Mouse (Mus musculus): ENCODE measurements around the gene Dnase1l2. TPM values are rescaled to one million over a fixed set of nuclear protein-coding genes. Genes with fewer than 3 reads are reported as not detected.
A peak's percentile ranks its signal among the peaks of the same experiment; 100 is the strongest.

Dnase1l2 gene
- polyA plus RNA-seq, 1 experiment from 2014 or later, result 2.1 TPM

DNA sequence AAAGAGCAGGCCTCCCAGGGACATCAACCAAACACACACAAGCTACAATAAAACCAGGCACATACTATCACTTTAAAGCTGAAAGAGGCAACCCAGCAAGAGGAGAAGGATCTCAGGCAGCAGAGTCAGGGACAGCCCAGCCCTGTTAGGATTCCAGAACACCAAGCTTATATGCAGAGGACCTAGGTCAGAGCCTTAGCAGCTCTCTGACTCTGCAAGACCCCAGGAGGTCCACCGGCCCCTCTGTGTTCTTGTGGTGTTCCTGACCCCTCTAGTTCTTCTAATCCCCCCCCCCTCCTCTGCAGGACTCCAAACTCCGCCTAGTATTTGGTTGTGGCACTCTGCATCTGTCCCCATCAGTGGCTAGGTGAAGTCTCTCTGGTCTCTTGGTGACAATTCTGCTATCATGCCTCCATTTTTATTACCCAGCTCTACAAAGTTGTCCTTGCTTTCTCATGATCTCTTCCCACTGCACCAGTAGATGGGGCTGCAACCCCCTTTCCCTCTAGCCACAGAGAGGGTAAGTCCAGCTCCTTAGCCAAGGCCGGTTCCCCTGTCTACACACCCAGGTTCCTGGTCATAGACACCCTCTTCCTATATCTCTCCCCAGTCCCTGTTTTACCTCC lies 37.4 kb upstream of the Dnase1l2 start:
- no peak overlapping the region for H3K27ac ChIP-seq (ENCODE audit: low read depth, low read length)
- H3K9ac ChIP-seq (ENCODE audit: low read length), result no peak overlapping the region
- no peaks in the 10 kb centered on the region for H3K27me3 ChIP-seq (ENCODE audit: control insufficient read depth, insufficient read depth, low read length)
- H3K4me2 ChIP-seq, result no peak overlapping the region
- peaks cover 8% of the 10 kb centered on the region for H3K4me1 ChIP-seq (ENCODE audit: control insufficient read depth, insufficient read depth, low read length)
- H3K4me3 ChIP-seq (ENCODE audit: low read depth, low read length), result no peak overlapping the region
- peaks cover 7% of the 10 kb centered on the region for H3K36me3 ChIP-seq (ENCODE audit: control insufficient read depth, insufficient read depth, low read length)
- ATAC-seq (ENCODE audit: low FRiP score), result no peak
- no peaks in the 10 kb centered on the region for H3K9me3 ChIP-seq (ENCODE audit: control insufficient read depth, low read length)
- peak; percentile 82 for DNase-seq (ENCODE audit: low spot score, missing footprints)
- 45% methylated on average over 3 of the region's 3 CpGs for WGBS

DNA sequence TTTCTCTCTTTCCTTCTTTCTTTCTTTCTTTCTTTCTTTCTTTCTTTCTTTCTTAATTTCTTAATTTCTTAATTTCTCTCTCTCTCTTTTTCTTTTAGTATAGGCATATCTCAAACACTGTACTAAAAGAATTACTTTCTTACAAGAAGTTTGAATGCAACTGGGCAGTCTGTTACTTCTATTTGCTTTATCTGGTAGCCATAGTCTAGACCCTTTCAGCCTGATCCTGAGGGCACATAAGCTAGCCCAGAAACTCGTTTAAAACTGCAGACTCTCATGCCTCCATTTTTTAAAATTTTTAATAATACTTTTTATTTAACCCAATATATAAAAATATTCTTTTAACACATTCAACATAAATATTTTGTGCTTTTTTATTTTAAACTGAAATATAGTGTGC lies 36.5 kb upstream of the Dnase1l2 start:
- H3K9me3 ChIP-seq (ENCODE audit: control insufficient read depth, low read length), result no peaks in the 10 kb centered on the region
- no peaks in the 10 kb centered on the region for H3K27me3 ChIP-seq (ENCODE audit: control insufficient read depth, insufficient read depth, low read length)
- WGBS, result 28% methylated on average over 1 of the region's 1 CpGs
- peak overlapping the region; percentile 75; the same call in 1 of the 2 replicates for H3K4me3 ChIP-seq (ENCODE audit: low read depth, low read length)
- ATAC-seq (ENCODE audit: low FRiP score) (no peak), DNase-seq (ENCODE audit: low spot score, missing footprints) (peak; percentile 79)
- H3K9ac ChIP-seq (ENCODE audit: low read length), result no peak overlapping the region; the same call in 1 of the 2 replicates
- H3K4me2 ChIP-seq, result peak overlapping the region; percentile 53; the same call in 1 of the 2 replicates
- H3K27ac ChIP-seq (ENCODE audit: low read depth, low read length), result no peak overlapping the region
- peaks cover 7% of the 10 kb centered on the region for H3K36me3 ChIP-seq (ENCODE audit: control insufficient read depth, insufficient read depth, low read length)
- H3K4me1 ChIP-seq (ENCODE audit: control insufficient read depth, insufficient read depth, low read length), result peaks cover 8% of the 10 kb centered on the region

DNA sequence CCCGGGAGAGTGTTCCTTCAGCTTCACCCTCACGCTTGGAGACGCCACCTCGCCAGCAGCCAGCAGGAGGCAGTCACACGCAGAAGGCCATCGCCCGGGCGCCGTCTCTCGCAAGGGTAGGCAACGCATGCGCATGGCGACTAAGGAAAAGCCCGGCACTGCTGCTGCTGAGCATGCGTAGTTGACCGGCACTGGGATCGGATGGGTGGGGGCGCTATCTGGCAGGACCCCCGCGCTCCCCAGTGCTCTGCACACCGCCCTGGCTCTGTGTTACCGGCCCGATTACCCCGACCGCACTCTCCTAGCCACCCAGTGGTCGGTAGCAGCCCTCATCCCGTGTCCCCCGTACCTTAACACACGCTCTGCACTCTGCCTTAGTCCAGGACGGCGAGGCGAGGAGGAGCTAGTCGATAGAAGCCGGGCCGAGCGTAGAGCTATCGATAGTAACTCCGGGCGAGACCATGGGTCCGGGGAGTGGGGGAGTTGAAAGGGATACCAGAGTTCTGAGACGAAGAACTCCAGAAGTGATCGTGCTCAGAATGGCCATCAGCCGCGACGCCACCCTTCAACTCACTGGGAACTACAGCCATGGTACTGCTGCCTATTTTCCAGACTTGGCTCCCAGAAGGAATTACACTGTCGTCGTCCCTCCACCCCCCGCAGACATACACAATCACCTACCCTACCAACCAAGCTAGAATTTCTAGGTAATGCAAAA lies 35.9 kb upstream of the Dnase1l2 start, which contains the start of gene Mlst8:
Gene Mlst8 (minus strand): TSS at position 416 of the 718 bp plus-strand sequence.
- H3K27me3 ChIP-seq (ENCODE audit: control insufficient read depth, insufficient read depth, low read length), result no peaks in the 10 kb centered on the region
- H3K4me1 ChIP-seq (ENCODE audit: control insufficient read depth, insufficient read depth, low read length), result peaks cover 8% of the 10 kb centered on the region
- H3K4me3 ChIP-seq (ENCODE audit: low read depth, low read length), result peak within 1 kb of the TSS; percentile 75
- DNase-seq (ENCODE audit: low spot score, missing footprints) (peak; percentile 99), ATAC-seq (ENCODE audit: low FRiP score) (peak; percentile 93)
- peak within 1 kb of the TSS; percentile 94 for H3K27ac ChIP-seq (ENCODE audit: low read depth, low read length)
- peak within 1 kb of the TSS; percentile 53 for H3K4me2 ChIP-seq
- under 1% methylated on average over 48 of the region's 48 CpGs for WGBS
- no peaks in the 10 kb centered on the region for H3K9me3 ChIP-seq (ENCODE audit: control insufficient read depth, low read length)
- H3K9ac ChIP-seq (ENCODE audit: low read length), result peak within 1 kb of the TSS; percentile 89
- peaks cover 7% of the 10 kb centered on the region for H3K36me3 ChIP-seq (ENCODE audit: control insufficient read depth, insufficient read depth, low read length)

DNA sequence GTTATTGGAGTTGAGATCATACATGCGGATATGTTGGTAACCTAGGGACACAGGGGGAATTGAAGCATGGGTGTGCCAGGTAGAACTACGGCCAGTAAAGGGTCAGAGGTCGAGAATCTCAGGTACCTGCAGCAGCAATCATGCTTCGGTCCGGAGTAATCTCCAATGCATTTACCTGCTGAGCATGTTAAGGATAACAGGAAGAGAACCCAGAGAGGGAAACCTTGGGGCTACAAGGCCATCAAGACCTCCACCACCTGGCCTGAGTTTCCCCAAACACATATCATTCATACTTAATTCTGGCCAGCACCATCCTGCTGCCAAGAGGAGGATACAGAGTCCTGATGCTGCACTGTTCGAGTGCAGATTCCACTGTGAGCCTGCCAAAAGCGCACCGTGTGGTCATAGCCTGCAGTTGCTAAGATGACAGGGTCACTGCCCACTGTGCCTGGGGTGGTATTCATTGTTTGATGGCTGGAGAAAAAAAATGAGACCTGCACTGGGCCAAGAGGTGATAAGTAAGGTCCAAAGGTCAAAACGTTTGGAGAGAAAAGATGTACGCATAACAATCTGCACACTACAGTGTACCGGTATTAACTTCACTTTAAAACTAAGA lies 35.2 kb upstream of the Dnase1l2 start:
- 59% methylated on average over 11 of the region's 11 CpGs for WGBS
- peak overlapping the region; percentile 89 for H3K9ac ChIP-seq (ENCODE audit: low read length)
- H3K36me3 ChIP-seq (ENCODE audit: control insufficient read depth, insufficient read depth, low read length), result peaks cover 7% of the 10 kb centered on the region
- no peaks in the 10 kb centered on the region for H3K27me3 ChIP-seq (ENCODE audit: control insufficient read depth, insufficient read depth, low read length)
- no peaks in the 10 kb centered on the region for H3K9me3 ChIP-seq (ENCODE audit: control insufficient read depth, low read length)
- H3K4me1 ChIP-seq (ENCODE audit: control insufficient read depth, insufficient read depth, low read length), result peaks cover 8% of the 10 kb centered on the region
- no peak overlapping the region for H3K27ac ChIP-seq (ENCODE audit: low read depth, low read length)
- H3K4me2 ChIP-seq, result peak overlapping the region; percentile 53
- ATAC-seq (ENCODE audit: low FRiP score) (peak; percentile 36), DNase-seq (ENCODE audit: low spot score, missing footprints) (no peak)
- H3K4me3 ChIP-seq (ENCODE audit: low read depth, low read length), result peak overlapping the region; percentile 75

DNA sequence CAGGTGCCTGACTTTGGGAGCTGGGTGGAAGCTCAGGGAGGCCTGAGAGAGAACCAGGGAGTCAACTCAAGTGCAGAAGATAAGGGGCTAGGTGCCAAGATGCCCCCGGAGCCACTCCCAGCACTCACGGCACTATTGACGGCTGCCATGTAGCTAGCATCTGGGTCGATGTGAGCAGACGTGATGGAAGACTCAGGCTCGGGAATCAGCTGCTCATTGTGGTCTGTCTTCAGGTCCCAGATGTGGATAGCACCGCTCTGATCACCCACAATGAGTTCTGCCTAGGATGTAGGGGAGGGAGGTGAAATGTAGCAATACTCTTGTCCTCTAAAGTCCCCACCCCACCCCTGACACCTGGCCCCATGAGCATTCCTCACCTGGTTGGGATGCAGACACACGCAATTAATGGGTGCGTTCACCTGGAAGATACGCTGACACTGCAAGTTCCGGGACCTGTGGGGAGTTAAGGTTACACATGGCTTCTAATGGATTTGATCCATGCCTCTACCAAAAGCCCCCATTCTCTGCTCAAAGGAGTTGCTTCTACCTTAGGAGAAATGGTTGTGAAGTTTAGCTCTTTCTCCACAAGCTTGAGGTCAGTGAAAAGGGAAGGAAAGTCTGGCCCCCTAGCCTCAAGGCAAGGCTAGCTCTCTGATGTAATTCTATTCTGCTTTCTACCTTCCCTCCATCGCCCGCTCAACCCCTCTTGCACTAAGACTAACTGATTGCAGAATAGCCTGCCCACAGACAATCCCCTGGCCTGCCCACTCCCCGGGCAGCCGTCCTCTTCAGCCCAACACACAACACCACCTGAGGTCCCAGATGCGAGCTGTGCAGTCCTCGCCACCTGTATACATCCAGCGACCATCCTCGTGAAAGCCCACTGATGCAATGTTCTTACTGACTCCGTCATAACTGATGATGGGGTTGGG lies 34.4 kb upstream of the Dnase1l2 start:
- no peak overlapping the region; the same call in 1 of the 2 replicates for H3K4me2 ChIP-seq
- 94% methylated on average over 20 of the region's 20 CpGs for WGBS
- H3K27ac ChIP-seq (ENCODE audit: low read depth, low read length), result no peak overlapping the region
- no peak overlapping the region; the same call in 1 of the 2 replicates for H3K9ac ChIP-seq (ENCODE audit: low read length)
- H3K4me3 ChIP-seq (ENCODE audit: low read depth, low read length), result no peak overlapping the region
- H3K27me3 ChIP-seq (ENCODE audit: control insufficient read depth, insufficient read depth, low read length), result no peaks in the 10 kb centered on the region
- H3K36me3 ChIP-seq (ENCODE audit: control insufficient read depth, insufficient read depth, low read length), result peaks cover 7% of the 10 kb centered on the region
- no peak for DNase-seq (ENCODE audit: low spot score, missing footprints)
- peaks cover 11% of the 10 kb centered on the region for H3K4me1 ChIP-seq (ENCODE audit: control insufficient read depth, insufficient read depth, low read length)
- no peaks in the 10 kb centered on the region for H3K9me3 ChIP-seq (ENCODE audit: control insufficient read depth, low read length)
- ATAC-seq (ENCODE audit: low FRiP score), result no peak

DNA sequence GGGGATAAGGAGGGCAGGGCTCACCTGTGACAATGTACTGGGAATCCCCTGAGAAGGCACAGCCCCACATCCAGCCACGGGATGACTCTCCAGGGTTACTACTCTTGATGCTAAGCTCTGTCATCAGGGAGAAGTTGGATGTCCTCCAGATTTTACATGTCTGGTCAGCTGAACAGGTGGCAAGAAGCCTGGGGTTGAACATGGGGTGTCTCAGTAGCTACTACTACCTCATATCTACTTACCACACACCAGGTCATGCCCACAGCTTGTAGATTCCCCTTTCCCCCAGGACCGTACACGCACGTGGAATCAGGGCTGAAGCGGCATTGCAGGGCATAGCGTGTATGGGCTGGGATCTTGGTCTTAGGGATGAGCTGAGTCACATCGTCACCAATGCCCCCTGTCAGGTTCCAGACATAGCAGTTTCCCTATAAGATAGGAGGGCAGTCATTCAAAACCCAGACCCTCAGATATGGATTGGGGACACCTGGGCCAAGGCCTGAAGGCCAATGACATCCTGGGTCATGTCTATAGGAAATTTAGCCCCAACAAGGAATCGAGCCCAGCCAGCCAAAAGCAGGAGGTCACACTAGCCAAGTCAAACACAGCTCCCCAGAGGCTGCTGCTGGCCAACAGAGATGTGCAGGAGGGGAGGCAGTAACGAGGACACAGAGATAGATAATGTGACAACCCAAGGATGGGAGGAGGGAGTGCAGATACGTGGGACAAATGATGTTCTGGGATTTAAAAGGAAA lies 33.3 kb upstream of the Dnase1l2 start:
- Histone ChIP-seq H3K27ac (ENCODE audit: low read depth, low read length) (no peak overlapping the region), H3K4me2 (no peak overlapping the region), H3K9me3 (ENCODE audit: control insufficient read depth, low read length) (no peaks in the 10 kb centered on the region), H3K27me3 (ENCODE audit: control insufficient read depth, insufficient read depth, low read length) (no peaks in the 10 kb centered on the region), H3K4me3 (ENCODE audit: low read depth, low read length) (no peak overlapping the region), H3K4me1 (ENCODE audit: control insufficient read depth, insufficient read depth, low read length) (peaks cover 22% of the 10 kb centered on the region), H3K36me3 (ENCODE audit: control insufficient read depth, insufficient read depth, low read length) (peaks cover 7% of the 10 kb centered on the region), H3K9ac (ENCODE audit: low read length) (no peak overlapping the region)
- 95% methylated on average over 10 of the region's 10 CpGs for WGBS
- DNase-seq (ENCODE audit: low spot score, missing footprints) (peak; percentile 75), ATAC-seq (ENCODE audit: low FRiP score) (no peak)

DNA sequence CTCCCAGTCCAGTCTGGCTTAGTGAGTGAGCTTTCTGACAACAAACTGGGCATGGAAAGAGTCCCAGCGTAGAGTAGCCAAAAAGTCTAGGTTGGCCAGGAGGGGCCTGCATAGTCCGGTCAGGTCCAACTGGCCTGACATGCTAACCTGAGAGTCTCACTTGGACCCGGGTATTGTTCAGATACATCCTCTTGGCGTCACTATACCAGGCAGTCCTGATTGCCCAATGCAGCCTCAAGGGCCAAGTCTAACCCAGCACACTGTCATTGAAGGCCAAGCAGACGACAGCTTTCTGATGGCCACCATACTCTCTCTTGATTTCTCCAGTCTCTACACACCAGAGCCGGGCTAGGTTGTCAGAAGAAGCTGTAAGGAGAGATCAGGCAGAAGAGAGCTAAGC lies 32.7 kb upstream of the Dnase1l2 start:
- peaks cover 7% of the 10 kb centered on the region for H3K36me3 ChIP-seq (ENCODE audit: control insufficient read depth, insufficient read depth, low read length)
- 94% methylated on average over 6 of the region's 6 CpGs for WGBS
- DNase-seq (ENCODE audit: low spot score, missing footprints) (peak; percentile 57), ATAC-seq (ENCODE audit: low FRiP score) (no peak)
- H3K4me1 ChIP-seq (ENCODE audit: control insufficient read depth, insufficient read depth, low read length), result peaks cover 28% of the 10 kb centered on the region
- H3K27me3 ChIP-seq (ENCODE audit: control insufficient read depth, insufficient read depth, low read length), result no peaks in the 10 kb centered on the region
- no peak overlapping the region for H3K9ac ChIP-seq (ENCODE audit: low read length)
- H3K4me3 ChIP-seq (ENCODE audit: low read depth, low read length), result no peak overlapping the region
- no peak overlapping the region for H3K4me2 ChIP-seq
- no peaks in the 10 kb centered on the region for H3K9me3 ChIP-seq (ENCODE audit: control insufficient read depth, low read length)
- H3K27ac ChIP-seq (ENCODE audit: low read depth, low read length), result no peak overlapping the region

DNA sequence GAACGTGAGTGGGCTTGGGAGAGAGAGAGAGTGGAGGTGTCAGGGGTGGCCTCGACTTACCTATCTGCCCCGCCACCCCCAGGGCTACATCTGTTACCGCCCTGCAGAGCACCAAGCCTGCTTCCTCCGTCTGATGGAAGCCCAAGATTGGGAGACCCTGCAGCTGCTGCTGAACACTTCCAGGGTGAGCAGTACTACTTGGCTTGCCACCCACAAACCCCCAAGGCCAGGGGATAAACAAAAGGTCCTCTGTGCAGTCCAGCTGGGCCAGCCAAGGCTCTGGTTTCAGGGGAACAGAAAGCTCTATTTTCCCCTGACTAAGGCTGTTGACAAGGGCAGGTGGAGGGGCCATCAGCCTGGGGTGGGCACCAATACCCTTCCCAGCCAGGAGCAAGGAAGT lies 31.7 kb upstream of the Dnase1l2 start:
- DNase-seq (ENCODE audit: low spot score, missing footprints), result no peak
- WGBS, result 86% methylated on average over 5 of the region's 5 CpGs
- H3K27ac ChIP-seq (ENCODE audit: low read depth, low read length), result no peak overlapping the region

More for the DNA sequence above, 31.7 kb upstream of the Dnase1l2 start:
- ATAC-seq (ENCODE audit: low FRiP score), result no peak
- Histone ChIP-seq H3K4me1 (ENCODE audit: control insufficient read depth, insufficient read depth, low read length) (peaks cover 26% of the 10 kb centered on the region), H3K4me2 (no peak overlapping the region), H3K27me3 (ENCODE audit: control insufficient read depth, insufficient read depth, low read length) (no peaks in the 10 kb centered on the region), H3K9ac (ENCODE audit: low read length) (no peak overlapping the region), H3K9me3 (ENCODE audit: control insufficient read depth, low read length) (no peaks in the 10 kb centered on the region), H3K36me3 (ENCODE audit: control insufficient read depth, insufficient read depth, low read length) (peaks cover 7% of the 10 kb centered on the region), H3K4me3 (ENCODE audit: low read depth, low read length) (no peak overlapping the region)
